Mouse (Mus musculus) erythroblast, adult 5-6 weeks (primary cell): ENCODE measurements around the gene Zc3h18. TPM values are rescaled to one million over a fixed set of nuclear protein-coding genes. Genes with fewer than 3 reads are reported as not detected.

Experiments
- ATAC-seq: replicated peaks from 2 replicates; pipeline ENCODE4 v1.8.0; 2016; ENCODE audit warnings: moderate number of reproducible peaks, mild to moderate bottlenecking, moderate TSS enrichment, inconsistent platforms; ENCODE audit not compliant: poor library complexity, low FRiP score, severe bottlenecking
- total RNA-seq, 2 experiments: library from RNA; stranded (forward) in 1 of 2; stranded (reverse) in 1 of 2; fragments of 150-400 nt in 1 of 2; fragments of 200-764, 138-1000 nt in 1 of 2; gene quantifications; 2 replicates each; pipeline versions ENCODE4 v1.2.3 to v1.2.4; 2015 to 2017; ENCODE audit warnings: low replicate concordance in 2 of 2

Gene Zc3h18
- total RNA-seq, 2 experiments from 2014 or later = 10.8 to 22.2 TPM

GRCm38 (mm10) chr8:122375751-122376364, 551 bp upstream of the Zc3h18 start:
- no peak; the same call in 1 of the 2 replicates for ATAC-seq

DNA sequence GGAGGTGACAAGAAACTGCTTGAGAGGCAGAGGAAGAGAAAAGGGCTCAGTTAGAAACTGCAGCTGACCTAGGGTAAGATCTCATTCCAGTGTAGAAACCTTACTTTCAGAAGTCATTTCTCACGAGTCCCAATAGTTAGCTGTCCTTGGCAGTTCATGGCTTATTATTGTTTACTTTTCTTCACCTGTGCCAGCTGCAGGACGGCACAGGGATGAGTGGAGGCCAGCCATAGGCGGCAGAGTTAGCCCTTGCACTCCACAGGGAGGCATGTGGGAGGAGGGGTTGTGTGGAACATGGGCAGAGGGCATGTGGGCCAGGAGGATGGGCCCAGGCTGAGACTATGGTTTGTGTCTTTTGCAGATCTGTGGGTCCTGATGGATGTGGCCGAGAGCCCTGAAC, 6.6 kb downstream of the Zc3h18 start:
- no peak for ATAC-seq

DNA sequence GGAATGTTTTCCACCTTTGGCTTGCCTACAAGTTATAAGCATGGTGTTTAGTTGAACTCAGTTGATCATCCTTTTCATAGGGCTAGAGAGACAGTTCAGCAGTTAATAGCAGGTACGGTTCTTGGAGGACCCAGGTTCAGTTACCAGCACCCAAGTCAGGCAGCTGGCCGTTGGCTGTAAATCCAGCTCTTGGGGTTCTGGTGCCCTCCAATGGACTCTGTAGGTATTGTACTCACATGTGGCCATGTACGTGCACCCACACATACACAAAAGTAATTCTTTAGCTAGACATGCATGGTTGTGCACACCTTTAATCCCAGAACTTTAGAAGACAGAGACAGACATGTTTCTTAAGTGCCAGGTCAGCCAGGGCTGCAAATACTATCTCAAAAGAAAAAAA, 12.9 kb downstream of the Zc3h18 start:
- ATAC-seq = no peak

GRCm38 (mm10) chr8:122390758-122391157, 14.3 kb downstream of the Zc3h18 start:
- ATAC-seq = no peak

DNA sequence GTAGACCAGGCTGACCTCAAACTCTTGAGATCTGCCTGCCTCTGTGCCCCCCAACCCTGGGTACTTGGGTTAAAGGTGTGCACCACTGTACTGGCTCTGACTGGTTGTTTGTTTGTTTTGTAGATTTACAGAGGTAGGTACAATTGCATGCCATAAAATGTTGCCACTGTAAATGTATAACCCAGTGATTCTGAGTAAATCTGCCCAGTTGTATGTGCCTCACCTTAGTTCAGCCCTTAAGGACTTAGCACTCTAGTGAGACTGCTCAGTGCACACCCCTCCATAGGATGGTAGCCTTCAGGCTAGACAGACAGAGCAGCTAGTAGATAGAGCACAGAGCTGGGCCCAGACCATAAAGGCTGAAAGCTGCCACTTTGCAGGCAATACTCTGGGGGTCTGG, 17.3 kb downstream of the Zc3h18 start:
- no peak for ATAC-seq

- no peak for ATAC-seq
Measured at GRCm38 (mm10) chr8:122395291-122395690, 18.9 kb downstream of the Zc3h18 start.

DNA sequence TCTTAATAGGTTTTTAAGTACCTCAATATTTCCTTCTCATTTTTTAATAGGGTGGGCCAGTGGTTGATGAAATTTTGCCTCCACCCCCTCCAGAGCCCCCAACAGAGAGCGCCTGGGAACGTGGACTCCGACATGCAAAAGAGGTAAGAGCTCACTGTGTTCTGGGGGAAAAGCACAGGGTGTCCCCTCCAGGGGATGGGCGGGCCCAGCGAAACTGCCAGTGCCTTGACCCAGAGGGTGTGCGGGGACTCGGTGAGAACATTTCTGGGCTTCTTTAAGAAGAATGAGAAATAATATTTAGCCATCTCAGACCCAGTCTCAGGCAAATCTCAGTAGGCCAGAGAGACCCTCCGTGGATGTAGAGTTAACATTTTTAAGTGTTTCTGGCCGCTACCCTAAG, 21.8 kb downstream of the Zc3h18 start:
- ATAC-seq = no peak

DNA sequence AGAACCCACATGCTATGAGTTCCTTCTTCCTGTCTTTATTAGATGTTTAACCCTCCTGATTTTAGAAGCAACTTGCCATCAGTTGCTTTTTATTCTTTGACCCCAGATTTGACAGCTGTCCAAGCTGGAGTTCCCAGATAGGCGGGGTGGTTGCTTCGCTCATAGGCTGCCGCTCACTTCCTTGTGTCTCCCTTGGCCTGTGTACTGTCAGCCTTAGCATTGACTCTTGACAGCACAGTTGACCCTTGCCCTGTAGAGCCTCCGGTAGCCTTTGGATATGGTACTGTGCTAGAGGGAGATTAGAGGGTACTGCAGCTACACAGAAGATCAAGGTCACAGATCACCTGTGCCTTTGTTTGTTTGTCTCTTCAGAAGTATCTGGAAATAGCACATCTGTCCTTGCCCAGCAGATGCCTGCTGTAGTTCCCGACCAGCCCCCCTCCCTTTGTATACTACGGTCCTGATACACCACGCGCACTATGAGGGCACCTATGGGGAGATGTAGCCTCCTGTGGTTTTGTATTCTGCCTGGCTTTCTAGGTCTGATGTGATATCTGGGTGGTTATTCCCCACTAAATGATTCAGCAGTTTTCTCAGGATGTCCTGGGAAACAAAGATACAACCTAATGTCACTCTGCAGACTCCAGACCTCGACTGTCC, 28.9 kb downstream of the Zc3h18 start:
- no peak for ATAC-seq

DNA sequence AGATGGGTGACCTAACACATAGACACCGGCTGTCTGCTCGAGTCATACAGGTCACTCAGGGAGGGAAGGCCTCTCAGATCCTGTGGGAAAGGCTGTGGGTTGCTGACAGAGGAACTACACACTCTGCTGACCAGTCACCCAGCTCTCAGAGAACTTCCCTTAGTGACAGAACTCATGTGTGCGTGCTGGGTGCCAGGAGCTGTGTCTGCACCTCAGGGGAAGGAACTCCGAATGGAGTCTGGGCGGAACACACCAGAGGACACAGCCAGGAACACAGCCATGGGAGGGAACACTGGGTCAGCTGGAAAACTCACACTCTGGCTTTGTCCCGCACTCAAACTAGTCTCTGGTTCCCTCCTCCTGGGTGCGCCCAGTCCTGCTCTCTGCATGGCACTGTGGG, 31.3 kb downstream of the Zc3h18 start:
- no peak for ATAC-seq

GRCm38 (mm10) chr8:122414311-122414710, 37.9 kb downstream of the Zc3h18 start:
- no peak for ATAC-seq

DNA sequence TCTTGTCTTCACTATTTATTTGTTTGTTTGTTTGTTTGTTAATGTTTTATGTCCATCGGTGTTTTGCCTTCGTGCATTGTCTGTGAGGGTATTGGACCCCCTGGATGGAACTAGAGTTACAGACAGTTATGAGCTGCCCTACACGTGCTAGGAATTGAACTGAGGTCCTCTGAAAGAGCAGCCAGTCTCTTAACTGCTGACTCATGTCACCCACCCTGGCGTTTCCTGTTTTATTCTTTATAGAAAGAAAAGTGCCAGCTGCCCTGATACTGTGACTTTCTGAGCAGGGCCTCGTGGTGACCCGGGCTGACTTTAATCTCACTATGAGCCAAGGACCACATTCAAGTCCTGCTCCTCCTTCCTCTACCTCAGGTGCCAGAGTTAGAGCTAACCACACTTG, 39.1 kb downstream of the Zc3h18 start:
- no peak for ATAC-seq

DNA sequence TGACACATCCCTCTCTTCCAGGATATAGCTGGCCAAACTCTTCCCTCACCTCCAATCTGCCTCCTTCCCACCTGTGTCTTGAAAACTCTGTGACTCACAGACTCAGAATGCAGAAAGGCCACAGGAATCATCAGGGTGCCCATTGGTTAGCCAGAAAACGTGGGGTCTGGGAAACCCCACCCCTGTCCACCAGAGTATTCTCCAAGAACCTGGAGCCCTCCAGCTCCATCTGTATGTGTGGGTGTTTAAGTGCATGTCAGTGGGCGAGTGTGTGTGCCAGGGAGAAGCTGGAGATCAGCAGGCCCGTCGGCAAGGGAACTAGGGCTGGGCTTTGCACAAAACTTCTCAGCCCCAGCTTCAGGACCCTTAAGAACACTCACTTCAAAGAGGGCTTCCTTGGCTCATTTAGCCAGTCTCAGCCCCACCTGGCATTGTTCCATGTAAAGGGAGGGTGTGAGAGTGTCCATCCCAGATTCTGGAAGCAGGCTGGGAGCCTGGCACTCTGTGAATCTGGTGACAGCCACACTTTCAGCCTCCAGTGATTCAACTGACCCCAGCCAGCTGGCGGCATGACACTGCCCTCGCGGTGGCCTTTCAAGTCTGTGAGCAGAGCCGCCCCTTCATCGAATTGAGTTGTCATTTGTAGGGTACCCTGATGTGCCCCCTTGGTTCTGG, 43.6 kb downstream of the Zc3h18 start:
- no peak for ATAC-seq

GRCm38 (mm10) chr8:122421376-122422070, 45.1 kb downstream of the Zc3h18 start, which contains the start of gene Il17c:
TSS of gene Il17c (plus strand) at chr8:122422020.
- no peak for ATAC-seq

GRCm38 (mm10) chr8:122423217-122423616, 46.8 kb downstream of the Zc3h18 start:
- ATAC-seq = no peak

DNA sequence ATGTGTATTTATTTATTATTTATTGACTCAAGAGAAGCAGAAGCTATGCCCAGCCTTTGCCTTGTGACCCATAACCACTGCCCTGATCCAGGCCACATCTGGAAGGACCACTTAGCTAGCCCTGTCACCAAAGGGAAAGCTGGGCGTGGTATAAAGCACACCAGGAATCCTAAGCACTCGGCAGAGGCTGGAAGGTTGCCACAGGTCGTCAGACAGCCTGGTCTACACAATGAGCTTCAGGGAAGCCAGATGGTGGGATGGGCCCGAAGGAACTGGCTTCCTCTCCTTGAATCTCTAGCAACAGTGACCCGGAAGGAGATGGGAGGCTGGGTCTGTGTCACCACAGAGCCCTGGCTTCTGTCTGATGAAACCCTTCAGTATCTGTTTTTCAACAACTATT, 47.2 kb downstream of the Zc3h18 start:
- no peak for ATAC-seq

DNA sequence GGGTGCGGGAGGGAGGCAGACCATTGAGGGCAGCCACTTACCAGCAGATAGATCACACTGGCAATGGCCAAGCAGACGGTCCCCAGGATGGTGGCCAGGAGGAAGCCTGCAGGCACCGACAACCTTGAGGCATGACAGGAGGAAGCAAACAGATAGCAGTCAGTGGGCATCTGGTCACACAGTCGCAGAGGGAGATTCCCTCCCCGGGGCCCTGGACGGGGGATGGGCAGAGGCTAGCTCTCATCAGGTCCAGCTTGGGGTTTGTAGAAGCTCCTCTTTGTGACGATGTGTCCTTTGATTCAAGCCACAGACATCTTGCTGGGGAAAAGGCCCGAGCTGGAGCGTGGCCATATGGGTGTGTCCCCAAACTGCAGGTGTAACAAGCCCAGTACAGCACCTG, 49.7 kb downstream of the Zc3h18 start:
- no peak for ATAC-seq

DNA sequence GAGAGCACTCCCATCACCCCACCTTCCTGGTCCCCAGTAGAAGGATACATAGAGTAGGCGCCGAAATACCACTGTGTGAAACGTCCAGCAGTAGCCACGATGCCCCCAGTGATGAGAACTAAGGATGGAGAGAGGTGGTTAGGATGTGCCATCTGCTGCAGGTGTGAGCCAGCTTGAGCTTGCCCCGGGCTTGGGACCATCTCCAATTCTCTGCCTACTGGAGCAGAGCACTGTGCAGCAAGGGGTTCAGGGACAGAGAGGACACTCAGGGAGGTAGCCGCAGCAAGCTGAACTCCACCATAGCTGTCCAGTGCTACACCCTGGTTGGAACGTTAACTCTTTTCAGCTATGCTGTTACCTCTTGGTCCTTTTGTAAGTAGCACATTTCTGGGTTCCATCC, 51.2 kb downstream of the Zc3h18 start:
- no peak for ATAC-seq

GRCm38 (mm10) chr8:122428163-122428562, 51.8 kb downstream of the Zc3h18 start:
- no peak for ATAC-seq

DNA sequence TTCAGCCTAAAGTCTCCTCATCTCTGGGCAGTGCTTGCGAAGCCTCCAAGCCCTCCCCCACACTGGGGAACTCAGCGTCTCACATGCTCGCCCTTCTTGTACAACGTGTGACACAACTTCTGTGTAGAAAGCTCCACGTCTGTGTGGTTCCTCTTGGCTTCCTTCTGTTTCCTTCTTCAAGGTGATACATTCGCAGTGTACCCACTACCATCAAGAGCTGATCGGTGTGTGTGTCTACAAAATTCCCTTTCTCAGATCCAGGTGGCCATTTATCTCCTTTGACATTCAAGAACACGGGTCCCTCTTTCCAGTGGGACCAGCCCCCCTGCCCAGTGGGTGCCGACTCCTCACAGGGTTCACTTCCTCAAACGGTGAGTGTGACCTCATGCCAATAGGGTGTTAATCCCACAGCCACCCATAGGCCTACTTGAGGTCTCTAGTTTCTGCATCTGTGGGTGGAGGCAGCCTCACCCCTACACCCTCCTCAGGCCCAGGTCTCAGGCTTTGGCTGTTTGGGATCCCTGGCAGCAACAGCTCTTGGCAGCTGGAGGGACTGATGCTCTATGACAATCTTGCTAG, 53.7 kb downstream of the Zc3h18 start:
- ATAC-seq = no peak

- no peak for ATAC-seq
Measured at GRCm38 (mm10) chr8:122430646-122431045, 54.2 kb downstream of the Zc3h18 start.
